Mouse (Mus musculus) erythroblast, embryonic 14.5 days (primary cell): ENCODE data around the gene Trmt1. TPM values are rescaled to one million over a fixed set of nuclear protein-coding genes. Genes with fewer than 3 reads are reported as not detected.

Experiments
- H3K27me3 ChIP-seq: 2 replicates; pipeline ENCODE4 v1.6.1; 2012; ENCODE audit warnings: inconsistent platforms; ENCODE audit not compliant: control insufficient read depth
- H3K36me3 ChIP-seq: 2 replicates; pipeline ENCODE4 v1.6.1; 2012; ENCODE audit warnings: mild to moderate bottlenecking, inconsistent platforms; ENCODE audit not compliant: control insufficient read depth
- H3K4me1 ChIP-seq: 2 replicates; pipeline ENCODE4 v1.6.1; 2012; ENCODE audit warnings: inconsistent platforms; ENCODE audit not compliant: control insufficient read depth
- H3K4me3 ChIP-seq: replicated peaks from 2 replicates; pipeline ENCODE3; 2012; ENCODE audit warnings: moderate library complexity, mild to moderate bottlenecking, inconsistent platforms
- H3K9me3 ChIP-seq: 2 replicates; pipeline ENCODE4 v1.6.1; 2012; ENCODE audit warnings: low read length, inconsistent platforms, mixed read lengths; ENCODE audit not compliant: control insufficient read depth
- GATA1 ChIP-seq: IDR thresholded peaks from 2 replicates; pipeline ENCODE4 v1.6.1; 2012; ENCODE audit warnings: low read length, inconsistent platforms, mixed read lengths
- TAL1 ChIP-seq: IDR thresholded peaks from 3 replicates; pipeline ENCODE4 v1.6.1; 2012; ENCODE audit warnings: low read length, inconsistent platforms, mixed read lengths
- polyA plus RNA-seq: library from polyadenylated mRNA; stranded (reverse); fragments of >175 nt; gene quantifications from 2 replicates; pipeline ENCODE4 v1.2.3, GENCODE M21; 2012

Trmt1 gene
- polyA plus RNA-seq, 1 experiment: 9.0 TPM

- peak overlapping the region; percentile 90 for H3K4me3 ChIP-seq
- TF ChIP-seq GATA1 (no peak), TAL1 (no peak)
- peaks cover 85% of the 10 kb centered on the region for H3K4me1 ChIP-seq
- H3K9me3 ChIP-seq: no peaks in the 10 kb centered on the region; the same call in 1 of the 2 replicates
- H3K27me3 ChIP-seq: peaks cover 40% of the 10 kb centered on the region
- peaks cover 35% of the 10 kb centered on the region for H3K36me3 ChIP-seq
Observed at GRCm38 (mm10) chr8:84704867-84705831, 19.0 kb downstream of the Trmt1 start.

- peak overlapping the region; percentile 90 for H3K4me3 ChIP-seq
- peaks cover 40% of the 10 kb centered on the region for H3K27me3 ChIP-seq
- H3K9me3 ChIP-seq: no peaks in the 10 kb centered on the region; the same call in 1 of the 2 replicates
- H3K36me3 ChIP-seq: peaks cover 33% of the 10 kb centered on the region
- peaks cover 80% of the 10 kb centered on the region for H3K4me1 ChIP-seq
- TF ChIP-seq GATA1 (no peak), TAL1 (no peak)
Observed at GRCm38 (mm10) chr8:84705960-84706359, 19.9 kb downstream of the Trmt1 start.

DNA sequence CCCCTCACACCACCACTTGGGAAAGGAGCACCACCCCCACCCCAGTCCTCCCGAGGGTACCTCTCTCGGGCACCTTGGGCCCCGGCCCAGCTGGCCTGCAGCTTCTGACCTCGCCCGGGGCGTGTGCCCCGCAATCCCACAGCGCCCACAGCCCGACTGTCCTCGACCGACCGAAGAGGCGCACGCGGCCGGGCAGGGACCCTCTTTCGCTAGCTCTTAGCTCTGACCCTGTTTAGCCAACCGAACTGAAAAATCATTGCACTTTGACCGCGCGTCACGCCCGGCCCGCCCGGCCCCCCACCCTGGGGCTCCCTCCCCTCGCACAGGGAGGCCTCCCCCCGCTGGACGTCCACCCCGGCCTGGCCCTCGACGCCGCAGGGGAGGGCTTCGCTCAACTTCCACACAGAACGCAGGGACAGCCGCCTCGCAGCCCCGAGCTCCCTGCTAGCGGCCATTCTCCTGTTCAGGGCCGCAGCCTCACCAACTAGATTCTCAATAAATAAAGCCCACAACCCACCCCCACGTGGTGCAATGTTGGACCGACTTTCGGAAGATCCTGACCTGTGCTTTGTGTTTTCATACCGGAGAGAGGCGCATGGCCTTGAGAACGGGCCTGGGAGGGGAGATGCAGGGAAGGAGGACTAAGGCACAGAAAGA is 20.6 kb downstream of the Trmt1 start:
- Histone ChIP-seq H3K4me1 (peaks cover 83% of the 10 kb centered on the region), H3K27me3 (peaks cover 40% of the 10 kb centered on the region), H3K4me3 (peak overlapping the region; percentile 90), H3K9me3 (no peaks in the 10 kb centered on the region; the same call in 1 of the 2 replicates), H3K36me3 (peaks cover 32% of the 10 kb centered on the region)
- TF ChIP-seq TAL1: no peak
- no peak for TF ChIP-seq GATA1

DNA sequence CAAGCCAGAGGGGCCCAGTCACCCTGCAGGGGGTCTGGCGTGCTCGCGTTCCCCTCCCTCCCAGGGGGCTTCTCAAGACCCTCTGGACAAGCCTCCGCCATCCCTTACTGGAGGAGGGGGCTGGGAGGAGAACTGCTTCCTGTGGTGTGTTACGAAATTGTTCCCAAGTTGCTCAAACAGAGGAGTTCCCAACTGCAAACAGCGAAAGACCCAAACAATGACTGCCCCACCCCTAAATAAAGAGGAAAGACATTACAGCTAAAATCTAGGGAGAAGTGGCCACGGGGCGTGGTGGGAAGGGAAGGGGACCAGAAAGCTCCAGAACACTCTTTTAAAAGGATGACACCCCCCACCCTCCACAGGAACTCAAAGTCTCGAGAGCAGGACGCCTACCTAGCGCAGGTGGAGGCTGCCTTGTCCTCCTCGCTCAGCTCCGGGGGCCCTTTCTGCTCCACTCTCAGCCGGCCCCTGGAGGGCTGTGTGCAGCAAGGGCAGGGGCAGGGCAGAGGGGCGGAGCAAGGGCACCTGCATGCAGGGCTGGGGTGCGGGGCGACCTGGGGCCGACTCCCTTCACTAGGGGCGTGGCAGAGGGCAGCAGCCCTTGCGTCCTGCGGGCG is 21.3 kb downstream of the Trmt1 start:
- Histone ChIP-seq H3K36me3 (peaks cover 28% of the 10 kb centered on the region), H3K27me3 (peaks cover 40% of the 10 kb centered on the region), H3K9me3 (no peaks in the 10 kb centered on the region; the same call in 1 of the 2 replicates), H3K4me3 (peak overlapping the region; percentile 90), H3K4me1 (peaks cover 89% of the 10 kb centered on the region)
- TF ChIP-seq GATA1: no peak
- TF ChIP-seq TAL1: no peak

DNA sequence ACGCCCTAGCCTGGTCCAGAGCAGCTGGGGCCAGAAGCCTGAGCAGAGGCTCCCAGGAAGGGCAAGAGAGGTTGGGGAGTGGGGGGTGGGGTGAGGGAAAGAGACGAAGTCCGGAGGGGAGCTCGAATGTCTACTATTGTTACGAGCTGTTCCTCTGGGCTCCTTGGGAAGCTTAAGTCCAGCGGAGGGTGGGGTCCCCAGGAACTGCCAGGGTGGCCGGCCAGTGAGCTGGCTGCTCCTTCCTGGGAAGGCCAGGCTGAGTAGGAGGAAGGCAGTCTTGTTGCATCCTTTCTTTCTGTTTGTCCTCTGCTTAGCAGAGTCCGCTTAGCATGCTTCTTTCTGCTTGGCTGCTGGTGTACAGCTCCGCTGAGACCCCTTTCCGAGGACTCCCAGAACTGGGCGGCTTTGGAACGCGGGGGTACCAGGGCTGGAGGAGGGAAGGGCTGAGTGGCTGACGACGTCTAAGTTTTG is 22.0 kb downstream of the Trmt1 start:
- Histone ChIP-seq H3K27me3 (peaks cover 38% of the 10 kb centered on the region), H3K9me3 (no peaks in the 10 kb centered on the region; the same call in 1 of the 2 replicates), H3K4me1 (peaks cover 91% of the 10 kb centered on the region), H3K36me3 (peaks cover 24% of the 10 kb centered on the region), H3K4me3 (peak overlapping the region; percentile 90)
- no peak for TF ChIP-seq GATA1
- no peak for TF ChIP-seq TAL1

- Histone ChIP-seq H3K9me3 (no peaks in the 10 kb centered on the region; the same call in 1 of the 2 replicates), H3K27me3 (peaks cover 39% of the 10 kb centered on the region), H3K4me1 (peaks cover 91% of the 10 kb centered on the region), H3K36me3 (peaks cover 24% of the 10 kb centered on the region), H3K4me3 (peak overlapping the region; percentile 2)
- TF ChIP-seq TAL1 (no peak), GATA1 (no peak)
Observed at GRCm38 (mm10) chr8:84708774-84709475, 22.8 kb downstream of the Trmt1 start.

GRCm38 (mm10) chr8:84709931-84710330 is 23.8 kb downstream of the Trmt1 start:
- peaks cover 39% of the 10 kb centered on the region for H3K27me3 ChIP-seq
- H3K9me3 ChIP-seq: no peaks in the 10 kb centered on the region; the same call in 1 of the 2 replicates
- H3K4me3 ChIP-seq: no peak overlapping the region
- H3K4me1 ChIP-seq: peaks cover 88% of the 10 kb centered on the region
- peaks cover 15% of the 10 kb centered on the region for H3K36me3 ChIP-seq
- TF ChIP-seq GATA1: no peak
- no peak for TF ChIP-seq TAL1

GRCm38 (mm10) chr8:84711312-84711711 is 25.2 kb downstream of the Trmt1 start:
- peaks cover 83% of the 10 kb centered on the region for H3K4me1 ChIP-seq
- peaks cover 26% of the 10 kb centered on the region for H3K27me3 ChIP-seq
- TF ChIP-seq TAL1: no peak
- TF ChIP-seq GATA1: no peak

More at GRCm38 (mm10) chr8:84711312-84711711, 25.2 kb downstream of the Trmt1 start:
- H3K4me3 ChIP-seq: no peak overlapping the region
- no peaks in the 10 kb centered on the region; the same call in 1 of the 2 replicates for H3K9me3 ChIP-seq
- H3K36me3 ChIP-seq: peaks cover 20% of the 10 kb centered on the region
